Mouse (Mus musculus) adrenal gland, postnatal 4 days (tissue): ENCODE measurements around the gene Lpcat3. TPM values are rescaled to one million over a fixed set of nuclear protein-coding genes. Genes with fewer than 3 reads are reported as not detected.
"Not testable (repeated sequence)": the region's sequence is repeated elsewhere in the genome, so short reads cannot be mapped to it uniquely, and the experiment has no call there.

Experiments
- DNase-seq, 2 experiments: peaks; one replicate each; pipeline ENCODE4 v3.0.0; 2021 to 2022; ENCODE audit warnings: low spot score in 2 of 2, mixed read lengths in 2 of 2
- long read RNA-seq, 2 experiments: library from polyadenylated mRNA; stranded (forward); transcript quantifications; one replicate each; pipeline ENCODE4 v2.0.0; 2021
- total RNA-seq, 2 experiments: library from RNA; stranded (reverse); gene quantifications; 2 replicates each; pipeline ENCODE4 v1.2.3; 2021

The Lpcat3 gene
- 100 to 1,000 TPM in 1 of 2 experiments, 10 to 100 TPM in 1; 99.6 to 105 TPM for total RNA-seq
- long read RNA-seq, experiment 1, transcript Lpcat3-201 (13 exons, 2,281 nt), result major isoform, 112 of 130 reads
- long read RNA-seq, experiment 1, partial matches to known transcripts, result 4 of 130 reads
- long read RNA-seq, experiment 1, other reads (novel, unspliced or antisense), result 13 of 130 reads
- long read RNA-seq, experiment 2, transcript Lpcat3-201 (13 exons, 2,281 nt), result major isoform, 212 of 242 reads
- long read RNA-seq, experiment 2, partial matches to known transcripts, result 8 of 242 reads
- long read RNA-seq, experiment 2, other reads (novel, unspliced or antisense), result 22 of 242 reads

DNA sequence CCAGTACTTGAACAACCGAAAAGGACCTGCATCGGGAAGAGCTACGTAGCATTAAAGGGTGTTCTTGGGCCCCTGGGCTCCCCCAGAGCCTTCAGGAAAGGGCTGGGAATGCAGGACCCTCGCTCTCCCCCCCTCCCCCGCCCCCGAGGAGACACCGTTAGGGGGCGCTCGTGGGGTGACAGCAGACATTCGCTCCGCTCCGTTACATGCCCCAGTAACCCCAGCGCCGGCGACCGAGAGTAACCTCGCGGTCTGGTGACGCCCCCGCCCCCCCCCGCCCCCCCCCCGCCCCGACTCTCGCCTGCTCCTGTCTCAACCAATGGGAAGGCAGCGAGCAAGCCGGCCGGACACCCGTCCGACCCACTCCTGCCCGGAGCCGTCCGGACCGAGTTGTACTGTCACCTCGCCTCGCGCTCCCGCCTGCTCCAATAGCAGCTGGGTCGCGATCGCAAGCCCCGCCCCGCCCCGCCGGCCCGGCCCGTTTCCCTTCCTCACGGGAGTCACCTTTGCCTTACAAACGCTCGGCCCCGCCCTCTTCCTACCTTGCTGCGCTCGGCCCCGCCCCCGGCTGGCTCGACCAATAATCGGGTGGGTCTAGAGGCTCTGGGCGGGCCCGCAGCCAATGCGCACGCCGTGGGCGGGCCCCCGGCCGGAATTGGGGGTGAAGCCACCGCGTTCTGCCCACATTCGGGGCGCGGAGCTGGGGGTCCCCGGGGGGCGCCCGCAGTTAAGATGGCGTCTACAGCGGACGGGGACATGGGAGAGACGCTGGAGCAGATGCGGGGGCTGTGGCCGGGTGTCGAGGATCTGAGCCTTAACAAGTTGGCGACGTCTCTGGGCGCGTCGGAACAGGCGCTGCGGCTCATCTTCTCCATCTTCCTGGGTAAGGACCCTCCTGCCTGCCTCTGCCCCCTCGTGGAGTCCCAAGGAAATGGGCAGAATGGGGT, at the start of gene Lpcat3:
Gene Lpcat3, plus strand, starts transcription at position 551 of the 947 bp plus-strand sequence.
- DNase-seq, result peak; percentile 96 to 99

DNA sequence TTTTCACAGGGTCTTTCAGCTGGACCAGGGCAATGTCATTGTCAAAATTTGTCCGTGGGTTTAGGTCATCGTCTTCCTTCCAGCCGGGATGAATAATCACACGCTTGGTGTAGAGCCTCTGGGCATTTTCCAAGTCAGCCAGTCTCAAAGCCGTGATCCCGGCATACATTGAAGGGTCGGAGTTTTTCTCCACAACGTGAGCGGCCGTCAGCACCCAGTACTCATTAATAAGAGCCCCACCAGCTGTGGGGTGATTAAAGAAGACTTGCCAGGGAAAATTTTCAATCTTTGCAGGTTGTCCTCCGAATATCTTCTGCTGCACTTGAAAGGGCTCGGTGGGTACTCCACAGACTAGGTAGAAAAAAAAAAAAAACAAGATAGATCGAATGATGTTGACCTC, 37.2 kb upstream of the Lpcat3 start:
- no peak for DNase-seq

DNA sequence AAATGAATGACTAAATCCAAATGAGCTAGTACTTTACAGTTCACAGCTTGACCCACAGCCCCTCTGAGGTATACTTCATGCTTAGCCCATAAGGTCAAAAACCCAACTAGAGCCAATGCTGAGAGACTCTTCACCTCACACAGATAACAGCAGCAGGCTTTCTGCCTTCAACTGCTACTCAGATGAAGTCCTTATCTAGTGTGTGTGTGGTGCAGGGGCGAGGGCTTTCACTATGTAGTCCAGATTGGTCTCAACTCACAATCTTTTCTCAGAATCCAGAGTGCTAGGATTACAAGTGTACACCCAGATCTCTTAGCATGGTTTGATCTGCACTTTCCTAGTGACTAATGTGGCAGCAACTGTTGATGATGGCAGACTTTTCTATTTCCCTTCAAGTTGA, 36.6 kb upstream of the Lpcat3 start:
- not testable (repeated sequence) for DNase-seq

DNA sequence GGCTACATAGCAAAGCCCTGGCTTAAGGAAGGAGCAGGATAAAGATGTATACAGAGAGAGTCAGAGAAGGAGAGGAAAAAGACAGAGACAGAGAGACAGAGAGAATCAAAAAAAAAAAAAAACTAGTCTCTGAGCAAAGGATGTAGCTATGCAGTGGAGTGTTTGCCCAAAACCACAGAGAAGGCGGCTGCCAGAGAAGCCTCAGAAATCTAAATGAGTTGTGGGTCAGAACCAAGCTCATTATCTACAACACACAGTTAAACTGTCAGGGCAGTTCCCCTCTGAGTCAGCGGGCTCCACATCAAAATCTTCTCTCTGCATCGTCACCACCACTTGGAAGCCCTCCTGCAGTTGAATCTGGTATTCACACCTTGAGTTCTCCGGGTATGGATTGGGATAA, 32.1 kb upstream of the Lpcat3 start:
- DNase-seq, result no peak

DNA sequence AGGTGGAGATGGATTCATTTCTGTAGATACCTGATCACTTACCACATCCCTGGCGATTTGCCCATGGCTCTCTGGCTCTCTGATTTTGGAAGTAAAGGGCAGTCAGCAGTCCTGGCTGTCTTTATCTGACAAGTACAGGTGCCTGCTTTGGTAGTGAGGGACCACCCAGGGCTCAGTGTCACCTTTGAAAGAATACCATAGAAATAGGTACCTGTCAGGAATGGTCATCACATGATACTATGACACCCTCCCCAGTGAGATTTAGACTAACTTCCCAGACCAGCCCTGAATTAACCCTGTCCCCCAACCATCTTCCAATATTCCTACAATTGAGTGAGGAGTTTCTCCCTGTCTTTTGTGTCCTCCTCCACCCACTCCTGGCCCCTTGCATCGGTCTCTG, 26.8 kb upstream of the Lpcat3 start, which contains the start of gene C1s2:
Gene C1s2, minus strand, starts transcription at position 101 of the 400 bp plus-strand sequence.
- DNase-seq, result not testable (repeated sequence)

DNA sequence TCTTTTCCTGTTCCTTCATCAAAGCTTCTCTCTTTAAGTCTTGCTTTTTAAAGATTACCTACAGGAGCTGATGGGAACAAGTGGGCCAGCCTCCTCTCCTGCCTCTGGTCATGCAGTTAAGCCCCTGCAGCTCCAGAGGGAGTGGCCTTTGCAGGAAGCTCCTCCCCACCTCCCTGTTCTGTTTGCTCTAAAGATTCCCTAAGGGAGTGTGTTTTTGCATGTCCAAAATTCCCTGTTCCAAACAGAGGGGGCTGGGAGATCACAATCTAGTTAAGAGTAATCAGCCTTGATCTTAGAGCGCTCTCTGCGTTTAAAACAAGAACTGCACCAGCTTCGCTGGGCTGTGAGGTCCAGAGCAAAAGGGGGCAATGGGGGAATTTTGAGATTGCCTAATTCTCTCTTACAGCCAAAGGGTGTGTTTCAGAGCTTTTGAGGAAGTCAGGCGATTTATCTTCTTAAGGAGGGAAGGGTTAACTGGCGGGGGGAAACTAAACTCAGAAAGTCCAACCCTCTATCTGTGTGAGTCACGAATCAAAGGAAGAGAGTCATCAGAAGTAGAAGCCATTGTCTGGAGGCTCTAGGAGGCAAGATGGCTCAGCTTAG, 25.9 kb upstream of the Lpcat3 start:
- not testable (repeated sequence) for DNase-seq

DNA sequence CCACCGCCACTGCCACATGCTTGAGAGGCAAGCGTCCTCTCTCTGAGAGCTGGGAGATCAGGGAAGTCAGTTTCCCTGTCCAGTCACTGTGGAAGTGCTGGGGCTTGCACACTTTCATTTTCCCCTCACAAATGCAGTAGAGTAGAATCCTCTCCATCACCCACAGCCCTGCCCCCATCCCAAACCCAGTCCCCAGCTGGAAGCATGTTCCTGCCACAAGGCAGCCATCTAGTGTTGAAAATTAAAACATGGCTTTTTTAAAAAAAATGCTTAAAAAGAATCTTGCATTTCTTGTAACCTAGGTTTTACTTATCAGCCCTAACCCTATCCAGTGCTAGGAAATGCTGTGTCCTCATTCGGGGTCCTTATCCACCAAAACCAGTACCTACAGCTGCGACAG, 22.8 kb upstream of the Lpcat3 start:
- no peak for DNase-seq

DNA sequence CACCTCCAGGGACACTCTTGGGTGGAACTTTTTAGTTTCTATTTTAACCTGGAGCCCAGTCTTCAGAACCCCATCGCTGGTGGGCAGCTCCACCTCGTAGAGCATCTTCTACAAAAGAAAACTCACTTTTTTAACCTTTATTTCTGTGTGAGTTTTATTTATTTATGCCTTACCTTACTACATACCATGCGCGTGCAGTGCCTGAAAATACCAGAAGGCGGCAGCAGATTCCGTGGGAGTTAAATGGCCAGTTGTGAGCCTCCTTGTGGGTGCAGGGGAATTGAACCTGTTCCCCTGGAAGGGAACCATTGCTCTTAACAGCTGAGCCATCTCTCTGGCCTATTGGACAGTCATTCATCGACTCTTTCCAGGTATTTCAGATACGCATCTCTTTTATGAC, 21.8 kb upstream of the Lpcat3 start:
- DNase-seq, result peak; percentile 25 to 54

DNA sequence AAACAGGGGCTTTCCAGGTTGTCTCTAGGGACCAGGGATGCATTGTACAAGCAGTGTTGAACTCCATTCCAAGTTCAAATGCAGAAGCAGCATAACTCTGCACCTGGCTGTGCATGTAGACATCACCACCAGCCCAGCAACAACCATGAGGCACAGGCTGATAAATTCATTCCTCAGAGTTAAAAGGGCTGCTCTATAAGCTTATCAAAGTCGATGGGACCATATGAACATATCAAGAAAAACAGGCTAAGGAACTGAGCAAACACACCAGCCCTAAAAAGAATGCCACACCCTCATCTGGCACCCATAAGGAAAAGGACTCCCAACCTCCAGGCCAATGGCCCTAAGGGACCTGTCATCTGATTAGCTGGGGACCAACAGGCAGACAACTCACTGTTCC, 16.4 kb upstream of the Lpcat3 start:
- no peak for DNase-seq

DNA sequence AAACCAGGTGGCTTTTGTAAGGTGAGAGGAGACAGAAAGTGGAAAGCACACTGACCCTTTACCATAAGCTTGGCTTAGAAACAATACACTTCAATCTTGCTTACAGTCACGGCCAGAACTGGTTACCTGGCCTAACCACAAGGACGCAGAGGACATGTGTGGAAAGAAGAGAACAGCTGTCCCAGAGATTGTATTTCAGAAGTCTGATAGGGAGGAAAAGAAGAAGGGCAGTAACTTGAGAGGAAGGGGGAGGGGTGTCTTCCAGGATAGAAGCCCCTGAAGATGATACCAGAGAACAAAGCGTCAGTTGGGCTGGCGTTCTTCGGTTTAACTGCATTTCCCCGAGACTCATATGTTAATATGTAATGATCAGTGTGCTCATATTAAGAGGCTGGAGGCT, 6.9 kb upstream of the Lpcat3 start:
- DNase-seq, result no peak

DNA sequence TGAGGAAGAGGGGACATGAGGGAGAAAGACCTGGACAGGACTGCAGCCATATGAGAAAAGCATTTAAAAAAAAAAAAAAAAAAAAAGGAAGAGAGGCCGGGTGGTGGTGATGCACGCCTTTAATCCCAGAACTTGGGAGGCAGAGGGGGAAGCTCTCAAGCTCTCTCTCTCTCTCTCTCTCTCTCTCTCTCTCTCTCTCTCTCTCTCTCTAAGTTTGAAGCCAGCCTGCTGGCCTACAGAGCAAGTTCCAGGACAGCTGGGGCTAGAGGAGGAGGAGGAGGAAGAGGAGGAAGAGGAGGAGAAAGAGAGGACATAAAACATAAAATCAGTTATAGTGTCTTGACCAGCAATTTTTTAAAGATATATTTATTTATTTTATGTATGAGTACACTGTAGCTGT, 4.8 kb upstream of the Lpcat3 start:
- no peak for DNase-seq

DNA sequence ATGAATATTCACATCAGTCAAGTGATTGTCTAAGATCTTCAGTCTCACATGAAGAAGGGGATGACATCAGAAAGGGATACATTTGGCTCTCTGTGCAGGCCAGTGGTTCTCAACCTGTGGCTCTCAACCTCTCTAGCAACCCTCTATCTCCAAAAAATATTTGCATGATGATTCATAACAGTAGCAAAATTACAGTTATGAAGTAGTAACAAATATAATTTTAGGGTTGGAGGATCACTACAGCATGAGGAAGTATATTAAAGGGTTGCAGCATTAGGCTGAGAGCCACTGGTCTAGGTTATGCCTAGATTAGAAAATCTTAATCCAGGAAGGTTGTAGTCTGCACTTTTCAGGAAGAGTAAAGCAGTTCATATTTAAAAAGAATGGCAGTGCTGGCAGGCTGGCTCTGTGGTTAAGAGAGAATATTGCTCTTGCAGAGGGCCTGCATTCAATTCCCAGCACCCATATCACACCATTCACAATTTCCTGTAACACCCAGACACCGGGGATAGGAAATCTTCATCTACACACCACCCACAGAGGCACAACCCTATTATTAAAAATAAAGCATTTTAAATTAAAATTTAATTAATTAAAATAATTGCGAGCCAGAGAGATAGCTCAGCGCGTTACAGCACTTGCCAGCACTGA, 1.5 kb upstream of the Lpcat3 start:
- no peak for DNase-seq

DNA sequence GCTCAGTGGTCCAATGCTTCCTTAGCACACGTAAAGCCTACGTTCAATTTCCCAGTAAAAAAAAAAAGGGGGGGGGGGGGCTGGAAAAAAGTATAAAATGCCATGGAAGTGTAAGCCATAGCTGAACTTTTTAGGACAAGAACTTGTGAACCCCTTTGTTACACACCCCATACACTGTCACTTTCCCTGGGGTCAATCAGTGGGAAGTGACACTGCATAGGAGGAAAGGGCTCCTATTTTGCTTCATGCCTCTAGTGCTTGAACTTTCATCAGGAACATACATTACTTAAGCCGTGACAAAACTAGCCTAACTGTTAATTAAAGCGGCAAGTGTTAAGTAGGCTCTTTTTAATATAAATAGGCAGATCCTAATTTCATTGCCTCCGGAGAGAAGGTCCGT, 832 bp upstream of the Lpcat3 start:
- DNase-seq, result no peak

DNA sequence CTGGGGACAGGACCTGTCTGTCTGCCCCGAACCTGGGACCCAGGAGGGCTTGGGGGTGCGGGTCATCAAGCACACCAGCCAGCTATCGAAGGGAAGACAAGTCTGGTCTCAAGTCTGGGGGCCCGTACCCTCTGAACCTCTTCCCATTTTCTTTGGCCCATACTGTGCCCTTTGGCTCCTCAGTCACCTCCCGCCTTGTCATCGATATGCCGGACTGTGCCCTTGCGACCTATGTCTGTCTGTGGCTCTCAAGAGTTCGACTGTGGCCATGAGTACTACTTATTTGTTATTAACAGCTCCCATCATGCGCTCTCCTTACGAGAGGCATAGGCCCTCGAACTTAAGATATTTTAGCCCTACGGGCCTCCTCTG, 583 bp downstream of the Lpcat3 start:
- DNase-seq, result no peak

DNA sequence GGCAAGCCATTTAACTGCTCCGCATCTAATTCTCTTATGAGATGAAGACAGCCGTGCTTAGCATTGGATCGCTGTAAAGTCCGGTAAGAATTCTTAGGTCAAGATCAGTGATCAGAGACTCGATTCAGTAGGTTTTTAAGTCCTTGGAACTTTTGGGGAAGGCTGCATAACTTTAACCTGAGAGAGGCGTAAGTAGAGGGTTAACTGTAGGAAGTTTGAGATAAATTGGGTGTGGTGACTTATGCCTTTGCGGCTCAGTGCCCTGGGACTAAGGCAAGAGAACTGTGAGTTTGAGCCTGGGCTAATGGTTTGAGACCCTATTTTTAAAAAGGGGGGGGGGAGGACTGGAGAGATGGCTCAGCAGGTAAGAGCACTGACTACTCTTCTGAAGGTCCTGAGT, 1.4 kb downstream of the Lpcat3 start:
- DNase-seq, result no peak

DNA sequence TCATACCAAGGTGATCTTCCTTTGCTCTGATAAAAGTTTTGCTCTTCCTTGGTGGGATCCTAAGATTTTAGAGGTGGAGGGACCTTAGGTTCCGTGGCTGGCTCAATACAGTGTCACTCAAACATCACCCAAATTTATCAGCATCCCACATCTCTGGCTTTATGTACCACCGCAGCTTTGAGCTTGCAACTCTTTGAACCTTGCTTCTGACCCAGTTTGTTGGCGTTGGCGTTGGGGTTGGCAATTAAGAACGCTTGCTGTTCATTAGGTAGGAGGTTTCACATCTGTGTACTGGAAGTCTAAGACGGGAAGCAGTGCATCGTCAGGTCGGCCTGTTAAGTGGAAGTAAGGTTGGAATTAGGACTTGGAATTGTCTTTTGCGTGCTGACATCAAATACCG, 2.2 kb downstream of the Lpcat3 start:
- DNase-seq, result no peak

DNA sequence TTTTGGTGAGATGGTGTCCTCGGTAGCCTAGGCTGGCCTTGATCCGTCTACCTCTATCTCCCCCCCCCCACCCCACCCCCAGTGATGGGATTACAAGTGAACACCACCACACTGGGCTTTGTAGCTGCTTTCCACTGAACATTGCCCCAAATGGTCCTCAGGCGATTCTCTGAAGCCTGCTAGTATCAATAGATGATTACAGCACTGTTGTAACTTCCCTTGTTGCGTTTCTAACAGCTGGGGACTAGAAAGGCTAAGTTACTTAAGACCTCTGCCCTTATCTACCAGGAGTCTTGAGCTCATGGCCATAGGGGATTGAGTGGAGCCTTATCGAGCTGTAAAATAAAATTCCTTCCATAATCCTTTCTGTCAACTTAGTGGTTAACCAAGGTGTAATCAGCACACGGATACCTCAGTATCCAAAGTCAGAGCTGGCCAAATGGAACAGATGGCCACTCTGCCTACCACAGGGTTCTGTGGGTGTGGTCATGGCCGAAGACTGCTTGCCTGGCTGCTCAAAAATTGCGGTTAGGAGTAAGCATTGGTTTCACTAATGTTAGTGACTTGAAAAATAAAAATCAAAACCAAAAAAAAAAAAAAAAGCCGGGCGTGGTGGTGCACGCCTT, 6.5 kb downstream of the Lpcat3 start:
- DNase-seq, result no peak

DNA sequence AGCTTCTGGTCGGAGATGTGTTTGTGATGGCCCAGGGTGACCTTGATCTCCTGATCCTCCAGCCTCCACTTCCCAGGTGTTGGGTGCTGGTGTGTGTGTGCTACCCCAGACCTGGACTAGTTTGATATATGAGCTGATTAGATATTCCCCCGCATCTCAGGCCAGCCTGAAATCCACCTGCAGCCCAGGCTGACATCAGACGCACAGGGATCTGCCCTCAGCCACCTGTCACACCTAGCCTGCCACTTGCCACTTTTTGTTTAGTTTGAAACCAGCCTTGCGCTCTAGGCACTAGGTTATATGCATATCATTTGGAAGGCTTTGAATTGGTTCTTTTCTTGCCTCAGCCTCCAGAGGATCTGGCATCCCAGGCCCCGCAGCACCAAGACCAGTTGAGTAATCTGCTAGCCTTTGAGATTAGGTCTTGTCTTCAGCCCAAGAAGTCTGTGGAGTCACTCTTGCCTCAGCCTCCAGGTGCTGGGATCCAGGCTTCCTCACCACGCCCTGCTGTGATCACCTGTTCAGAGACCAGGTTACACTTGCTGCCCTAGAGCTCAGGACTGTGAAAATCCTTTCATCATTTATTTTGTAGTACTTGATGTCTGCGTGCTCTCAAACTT, 7.6 kb downstream of the Lpcat3 start:
- no peak for DNase-seq

DNA sequence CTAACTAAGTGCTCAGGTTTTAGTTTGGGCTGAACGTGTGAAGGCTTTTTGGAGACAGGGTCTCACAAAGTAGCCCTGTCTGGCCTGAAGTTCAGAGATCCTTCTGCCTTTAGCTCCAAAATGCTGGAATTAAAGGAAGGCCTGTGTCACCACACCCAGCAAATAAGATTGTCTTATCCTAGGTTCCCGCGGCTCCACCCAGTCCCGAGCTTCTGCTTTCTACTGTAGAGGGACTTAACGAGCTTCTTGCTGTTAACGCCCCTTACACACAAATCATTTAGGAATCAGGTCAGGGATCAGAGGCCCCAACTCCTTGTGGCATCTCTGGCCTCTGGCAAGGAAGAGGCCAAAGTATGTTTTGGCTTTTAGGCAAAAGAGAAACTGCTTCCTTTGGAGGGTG, 9.3 kb downstream of the Lpcat3 start:
- DNase-seq, result no peak

DNA sequence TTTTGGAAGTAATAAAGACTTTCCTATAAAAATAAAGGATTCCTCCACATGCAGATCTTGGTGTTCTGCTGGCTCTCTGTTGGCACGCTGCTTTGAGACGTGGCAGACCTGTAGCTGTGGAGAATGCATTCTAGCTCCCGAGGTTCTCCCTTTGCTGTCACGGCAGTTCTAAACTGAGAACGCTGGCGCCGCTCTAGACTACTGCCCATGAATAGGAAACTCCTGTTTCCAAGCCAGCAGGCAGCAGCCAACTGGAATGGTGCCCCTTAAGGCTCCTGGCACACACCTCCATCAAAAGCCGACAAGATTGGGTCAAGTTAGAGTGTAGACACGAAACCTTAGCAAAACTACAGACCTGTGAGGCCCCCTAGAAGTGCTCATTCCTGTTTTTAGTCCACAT, 10.8 kb downstream of the Lpcat3 start:
- DNase-seq, result no peak

DNA sequence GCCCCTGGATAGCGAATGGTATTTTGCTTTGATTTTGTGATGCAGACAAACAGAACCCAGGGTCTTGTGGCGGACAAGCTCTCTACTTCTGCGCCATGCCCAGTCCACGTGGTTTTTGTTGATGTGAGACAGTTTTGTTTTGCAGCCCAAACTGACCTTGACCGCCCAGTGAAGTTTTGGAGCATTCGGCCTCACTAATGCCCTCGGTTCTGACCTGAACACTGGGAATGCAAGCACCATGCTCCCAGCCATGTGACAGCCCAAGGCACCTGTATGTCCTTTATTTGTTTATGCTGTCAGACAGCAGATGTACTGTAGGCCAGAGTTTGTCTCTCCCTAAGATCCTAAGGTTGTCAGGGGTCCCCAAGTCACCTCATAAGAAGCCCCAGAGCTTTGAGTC, 11.8 kb downstream of the Lpcat3 start:
- DNase-seq, result no peak
